In the genomic region with DNA sequence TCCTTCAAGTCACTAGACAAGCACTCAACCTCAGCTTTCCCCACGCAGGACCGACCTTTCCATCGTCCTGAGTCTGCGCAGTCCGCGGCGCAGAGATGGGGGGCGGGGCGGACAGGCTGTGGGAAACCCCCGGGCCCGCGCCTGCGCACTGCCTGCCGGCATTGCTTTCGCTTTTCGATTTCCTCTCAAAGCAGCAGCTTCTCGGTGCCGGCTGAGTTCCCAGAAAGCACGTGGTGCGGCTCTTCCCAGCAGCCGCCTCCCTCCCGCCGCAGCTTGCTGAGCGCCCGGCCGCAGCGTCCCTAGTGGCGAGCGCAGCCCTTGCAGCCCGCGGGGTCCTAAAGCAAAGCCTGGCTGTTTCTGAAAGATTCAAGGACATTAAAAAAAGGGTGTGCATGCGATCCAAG, we compare ENCODE assay signal across 8 mouse cellular contexts. TPM values are rescaled to one million over a fixed set of nuclear protein-coding genes. Genes with fewer than 3 reads are reported as not detected.
DNase-seq lines count a peak whose midpoint lies in the region; ATAC-seq and TF ChIP-seq lines count a peak whose summit lies in the region.

No protein-coding gene starts in this region.

- under 1% methylated on average over 32 of the region's 32 CpGs for WGBS in forebrain, embryonic 16.5 days
- WGBS in lung, embryonic 14.5 days: under 1% methylated on average over 32 of the region's 32 CpGs
- WGBS in olfactory bulb, adult 2 months: under 1% methylated on average over 32 of the region's 32 CpGs
- WGBS in thymus, adult 2 months: under 1% methylated on average over 32 of the region's 32 CpGs

- TF ChIP-seq CTCF in layer of hippocampus, adult 2 months (conservative IDR thresholded peaks at IDR 0.05): peak; percentile 100
- TF ChIP-seq CTCF in lung, embryonic 14.5 days (IDR thresholded peaks at IDR 0.05; ENCODE audit: low read depth): peak; percentile 98
- TF ChIP-seq CTCF in olfactory bulb, adult 2 months (IDR thresholded peaks at IDR 0.05; ENCODE audit: insufficient read depth, low read depth, low read length): peak; percentile 96
- TF ChIP-seq CTCF in thymus, adult 2 months (IDR thresholded peaks at IDR 0.05; ENCODE audit: borderline replicate concordance, control insufficient read depth, extremely low read depth, insufficient read depth, low read length, poor library complexity): peak; percentile 99

- intact Hi-C loops in heart, postnatal 36 days (cut with DNase I): loop anchor here (5.0 to 10.0 kb wide), 2 partner anchors 381 to 636 kb away; partner anchors contain the start of gene Nabp1

- H3K9ac ChIP-seq in ES-E14 (ENCODE audit: insufficient read depth, low read depth, low read length, poor library complexity, severe bottlenecking): peak overlapping the region; percentile 72; the same call in 1 of the 2 replicates
- H3K9ac ChIP-seq in forebrain, embryonic 16.5 days (replicated peaks; ENCODE audit: low read depth, low read length): peak overlapping the region; percentile 69
- H3K9ac ChIP-seq in lung, embryonic 14.5 days: peak overlapping the region; percentile 59

- H3K9me3 ChIP-seq in ES-E14 (ENCODE audit: control insufficient read depth, insufficient read depth, low read depth, low read length): no peaks in the 10 kb centered on the region
- H3K9me3 ChIP-seq in forebrain, embryonic 16.5 days (ENCODE audit: control insufficient read depth, low read length): no peaks in the 10 kb centered on the region
- no peaks in the 10 kb centered on the region for H3K9me3 ChIP-seq in lung, embryonic 14.5 days (ENCODE audit: low read depth, low read length)

- H3K36me3 ChIP-seq in ES-E14 (ENCODE audit: control insufficient read depth, insufficient read depth, low read length, poor library complexity, severe bottlenecking): no peaks in the 10 kb centered on the region
- H3K36me3 ChIP-seq in forebrain, embryonic 16.5 days (ENCODE audit: control insufficient read depth, insufficient read depth): no peaks in the 10 kb centered on the region
- no peaks in the 10 kb centered on the region for H3K36me3 ChIP-seq in lung, embryonic 14.5 days (ENCODE audit: insufficient read depth)
- H3K36me3 ChIP-seq in thymus, adult 2 months (ENCODE audit: control insufficient read depth, insufficient read depth, low read length): no peaks in the 10 kb centered on the region

- H3K4me3 ChIP-seq in ES-E14 (ENCODE audit: insufficient read depth in 1 of 2, low read depth in 1 of 2, low read length in 2 of 2, poor library complexity in 1 of 2, severe bottlenecking in 1 of 2): peak overlapping the region; percentile 56 to 61
- peak overlapping the region; percentile 45 for H3K4me3 ChIP-seq in forebrain, embryonic 16.5 days (replicated peaks; ENCODE audit: low read length)
- peak overlapping the region; percentile 63 for H3K4me3 ChIP-seq in layer of hippocampus, adult 2 months
- peak overlapping the region; percentile 36 for H3K4me3 ChIP-seq in lung, embryonic 14.5 days (ENCODE audit: low read depth, low read length)
- H3K4me3 ChIP-seq in olfactory bulb, adult 2 months (ENCODE audit: insufficient read depth, low read depth, low read length): peak overlapping the region; percentile 65
- H3K4me3 ChIP-seq in thymus, adult 2 months (ENCODE audit: control insufficient read depth, insufficient read depth, low read length): peak overlapping the region; percentile 49

- ATAC-seq in forebrain, embryonic 16.5 days: peak; percentile 96
- peak; percentile 95 for ATAC-seq in lung, embryonic 14.5 days (ENCODE audit: insufficient read depth)

- H3K27ac ChIP-seq in ES-E14 (ENCODE audit: insufficient read depth, low read depth, low read length, poor library complexity, severe bottlenecking): no peak overlapping the region
- H3K27ac ChIP-seq in forebrain, embryonic 16.5 days (ENCODE audit: low read length): peak overlapping the region; percentile 79
- H3K27ac ChIP-seq in layer of hippocampus, adult 2 months: peak overlapping the region; percentile 89
- H3K27ac ChIP-seq in lung, embryonic 14.5 days (ENCODE audit: low read depth): peak overlapping the region; percentile 80
- peak overlapping the region; percentile 96 for H3K27ac ChIP-seq in olfactory bulb, adult 2 months (ENCODE audit: insufficient read depth, low read depth, low read length)
- H3K27ac ChIP-seq in thymus, adult 2 months (ENCODE audit: control insufficient read depth, insufficient read depth, low read length): peak overlapping the region; percentile 58; the same call in 1 of the 2 replicates

- H3K27me3 ChIP-seq in forebrain, embryonic 16.5 days (replicated peaks; ENCODE audit: control insufficient read depth, insufficient read depth, low read length): no peaks in the 10 kb centered on the region
- H3K27me3 ChIP-seq in lung, embryonic 14.5 days (ENCODE audit: insufficient read depth, low read length): no peaks in the 10 kb centered on the region
- H3K27me3 ChIP-seq in thymus, adult 2 months (ENCODE audit: control insufficient read depth, insufficient read depth, low read length): no peaks in the 10 kb centered on the region

- peaks cover 0 to 4% of the 10 kb centered on the region in 2 experiments; a peak in 1 of 4 replicates for H3K4me1 ChIP-seq in ES-E14 (ENCODE audit: control insufficient read depth in 2 of 2, insufficient read depth in 2 of 2, low read length in 2 of 2, poor library complexity in 1 of 2)
- H3K4me1 ChIP-seq in forebrain, embryonic 16.5 days (replicated peaks; ENCODE audit: control insufficient read depth, insufficient read depth, low read length): peaks cover 7% of the 10 kb centered on the region
- 0 out of 2 replicates have a peak, but pooled peaks cover 6% of the 10 kb centered on the region for H3K4me1 ChIP-seq in lung, embryonic 14.5 days (ENCODE audit: insufficient read depth)
- peaks cover 4% of the 10 kb centered on the region; the same call in 1 of the 2 replicates for H3K4me1 ChIP-seq in olfactory bulb, adult 2 months (ENCODE audit: control insufficient read depth, insufficient read depth, low read length)
- H3K4me1 ChIP-seq in thymus, adult 2 months (replicated peaks; ENCODE audit: control insufficient read depth, insufficient read depth, low read length): peaks cover 2% of the 10 kb centered on the region; the same call in 1 of the 2 replicates

- peak; percentile 64 for TF ChIP-seq POLR2A in olfactory bulb, adult 2 months (IDR thresholded peaks at IDR 0.05; ENCODE audit: insufficient read depth, low read depth, low read length)
- peak; percentile 72; the same call in 1 of the 2 replicates for TF ChIP-seq POLR2A in thymus, adult 2 months (IDR thresholded peaks at IDR 0.05; ENCODE audit: control insufficient read depth, extremely low read depth, insufficient read depth, low read length, poor library complexity)

- H3K4me2 ChIP-seq in forebrain, embryonic 16.5 days (ENCODE audit: low read length): peak overlapping the region; percentile 81
- H3K4me2 ChIP-seq in lung, embryonic 14.5 days: peak overlapping the region; percentile 71

- in situ Hi-C loops in ES-E14 (cut with MboI; ENCODE audit: low sequenced_read_pairs in 2 of 2, unreplicated experiment in 2 of 2): no loop called here

- DNase-seq in ES-E14 (ENCODE audit: low read depth, low spot score): peak; percentile 82
- peak; percentile 99 for DNase-seq in cerebellum, adult 11-12 months
- DNase-seq in heart, postnatal 36 days: peak; percentile 99 to 100
- peak; percentile 98 to 99 for DNase-seq in layer of hippocampus, adult 2 months (ENCODE audit: low spot score in 2 of 2)
- peak; percentile 98 for DNase-seq in lung, embryonic 14.5 days
- DNase-seq in thymus, adult 2 months: peak; percentile 99

TF ChIP-seq in ES-E14, 5 proteins besides CTCF, POLR2A, EP300 and RAD21:
- no peak for TF ChIP-seq MAFK (IDR thresholded peaks at IDR 0.05; ENCODE audit: insufficient read depth, low read depth, low read length)
- no peak for TF ChIP-seq ZC3H11A (IDR thresholded peaks at IDR 0.05; ENCODE audit: borderline replicate concordance, low read depth, low read length)
- peak; percentile 70; the same call in 1 of the 2 replicates for TF ChIP-seq HCFC1 (IDR thresholded peaks at IDR 0.05; ENCODE audit: borderline replicate concordance, insufficient read depth, low read length)
- TF ChIP-seq CHD2 (IDR thresholded peaks at IDR 0.05; ENCODE audit: low read depth, low read length): 0 out of 2 replicates have a peak, but pooled peaks have one; percentile 46
TF ChIP-seq in ES-E14: peak in this region for 2.

RNA-seq across cellular contexts. Expression of gene Stat1, which starts 5.6 kb away (rescaled TPM):
- 14.8 and 17.0 TPM in 2 replicates for total RNA-seq in ES-E14 (2012; rRNA removed)
- 10.5 and 13.2 TPM in 2 replicates for polyA plus RNA-seq in forebrain, embryonic 16.5 days (2015; fragmentation: Nextera tagmentation; extraction: Ambion mirVana)
- total RNA-seq in heart, postnatal 36 days (2021): 10 to 100 TPM; 23.3 to 33.3 TPM
- total RNA-seq in layer of hippocampus, adult 2 months (2021): 10 to 100 TPM; 22.0 to 23.4 TPM
- 21.4 and 23.5 TPM in 2 replicates for polyA plus RNA-seq in lung, embryonic 14.5 days (2014; fragmentation: Nextera tagmentation; extraction: Ambion mirVana)
- polyA plus RNA-seq in olfactory bulb, adult 2 months (2012; ENCODE audit: insufficient read depth, insufficient read length, low replicate concordance, missing spikeins): not detected in 2 replicates
- 235 and 255 TPM in 2 replicates for polyA plus RNA-seq in thymus, adult 2 months (2012; rRNA removed)
